Mouse (Mus musculus): ENCODE data around the gene Ppard.

GRCm38 (mm10) chr17:28246640-28247039, 14.1 kb downstream of the Ppard start:
- TF ChIP-seq TAL1 (IDR thresholded peaks at IDR 0.05; ENCODE audit: low read length) (no peak), GATA1 (IDR thresholded peaks at IDR 0.05; ENCODE audit: low read length) (no peak)

Data from erythroblast, embryonic 14.5 days (primary cell).